Mouse (Mus musculus) midbrain, embryonic 16.5 days (tissue): ENCODE data around the gene Gm37240. TPM values are rescaled to one million over a fixed set of nuclear protein-coding genes. Genes with fewer than 3 reads are reported as not detected.

Experiments
- ATAC-seq: fragments of 200-750 bp; cut with Nextera tagmentation; 2 replicates; pipeline ENCODE4 v1.8.0; 2017; ENCODE audit warnings: moderate TSS enrichment
- H3K27ac ChIP-seq: fragments of 300-500 bp; sonication (generic); 2 replicates; pipeline ENCODE4 v1.5.1; 2014; ENCODE audit warnings: mild to moderate bottlenecking, low read length, mixed read lengths
- H3K27me3 ChIP-seq: fragments of 300-500 bp; sonication (generic); 2 replicates; pipeline ENCODE4 v1.6.1; 2014; ENCODE audit warnings: low read depth, low read length, mixed read lengths; ENCODE audit not compliant: control insufficient read depth, insufficient read depth
- H3K36me3 ChIP-seq: fragments of 300-500 bp; sonication (generic); 2 replicates; pipeline ENCODE4 v1.6.1; 2014; ENCODE audit warnings: mild to moderate bottlenecking, low read length, moderate library complexity, mixed read lengths; ENCODE audit not compliant: control insufficient read depth, insufficient read depth
- H3K4me1 ChIP-seq: fragments of 300-500 bp; sonication (generic); 2 replicates; pipeline ENCODE4 v1.6.1; 2014; ENCODE audit warnings: mild to moderate bottlenecking, low read length, mixed read lengths; ENCODE audit not compliant: control insufficient read depth, insufficient read depth
- H3K4me2 ChIP-seq: fragments of 300-500 bp; sonication (generic); 2 replicates; pipeline ENCODE4 v1.6.1; 2014; ENCODE audit warnings: mild to moderate bottlenecking, low read length, mixed read lengths
- H3K4me3 ChIP-seq: fragments of 300-500 bp; sonication (generic); 2 replicates; pipeline ENCODE4 v1.5.1; 2014; ENCODE audit warnings: low read depth, mild to moderate bottlenecking, low read length, moderate library complexity, mixed read lengths
- H3K9ac ChIP-seq: fragments of 300-500 bp; sonication (generic); 2 replicates; pipeline ENCODE4 v1.6.1; 2014; ENCODE audit warnings: low read depth, low read length, mixed read lengths
- H3K9me3 ChIP-seq: fragments of 300-500 bp; sonication (generic); replicated peaks from 2 replicates; pipeline ENCODE4 v1.6.1; 2014; ENCODE audit warnings: mild to moderate bottlenecking, low read length, mixed read lengths; ENCODE audit not compliant: control insufficient read depth, poor library complexity, severe bottlenecking
- WGBS: fragments of 180-500 bp; shearing (Covaris S2); extraction: QIAGEN DNeasy Blood & Tissue Kit; methylation state at CpG from one replicate; pipeline ENCODE4 v1.1.7; 2014; 5-methylcytosine and 5-hydroxymethylcytosine counted together
- polyA plus RNA-seq: library from polyadenylated mRNA; unstranded; fragments of >200 nt; fragmentation: Nextera tagmentation; extraction: Ambion mirVana; gene quantifications from 2 replicates; pipeline ENCODE4 v1.2.1, GENCODE M21; 2015

Gm37240 gene
- polyA plus RNA-seq, 1 experiment from 2014 or later, result 0.26 TPM

- peaks cover 5% of the 10 kb centered on the region for H3K4me1 ChIP-seq
Measured at GRCm38 (mm10) chr3:85780906-85781305, 106.4 kb downstream of the Gm37240 start.

GRCm38 (mm10) chr3:85780332-85780731, 107.0 kb downstream of the Gm37240 start:
- Histone ChIP-seq H3K36me3 (no peaks in the 10 kb centered on the region), H3K27ac (no peak overlapping the region), H3K4me3 (no peak overlapping the region), H3K27me3 (no peaks in the 10 kb centered on the region), H3K4me2 (no peak overlapping the region), H3K9me3 (no peaks in the 10 kb centered on the region), H3K9ac (no peak overlapping the region), H3K4me1 (peaks cover 5% of the 10 kb centered on the region)
- WGBS, result 54% methylated on average over 2 of the region's 2 CpGs
- peak; percentile 67 for ATAC-seq

More at GRCm38 (mm10) chr3:85780906-85781305, 106.4 kb downstream of the Gm37240 start:
- Histone ChIP-seq H3K36me3 (no peaks in the 10 kb centered on the region), H3K4me2 (no peak overlapping the region), H3K9me3 (no peaks in the 10 kb centered on the region), H3K27ac (no peak overlapping the region), H3K27me3 (no peaks in the 10 kb centered on the region), H3K4me3 (no peak overlapping the region), H3K9ac (no peak overlapping the region)
- ATAC-seq, result no peak
- 70% methylated on average over 7 of the region's 7 CpGs for WGBS

DNA sequence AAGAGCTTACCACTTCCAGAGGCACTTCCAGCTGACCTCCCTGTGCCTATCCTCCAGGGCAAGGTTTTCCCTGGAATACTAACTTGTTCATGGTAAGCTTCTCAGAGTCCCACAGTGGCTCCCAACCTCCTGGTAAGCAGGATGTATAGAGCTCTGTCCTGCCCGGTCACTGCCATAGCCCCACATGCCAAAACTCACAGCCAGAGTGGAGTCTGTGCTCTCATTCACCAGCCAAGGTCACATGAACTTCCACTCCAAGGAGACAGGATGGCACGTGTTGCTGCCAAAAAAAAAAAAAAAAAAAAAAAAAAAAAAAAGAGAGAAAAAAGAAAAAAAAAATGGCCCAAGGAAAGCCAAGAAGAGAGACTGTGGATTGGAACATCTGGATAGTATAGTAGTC, 109.5 kb downstream of the Gm37240 start:
- no peaks in the 10 kb centered on the region for H3K27me3 ChIP-seq
- H3K4me3 ChIP-seq, result no peak overlapping the region
- no peaks in the 10 kb centered on the region for H3K9me3 ChIP-seq
- WGBS, result 82% methylated on average over 2 of the region's 2 CpGs
- H3K4me2 ChIP-seq, result no peak overlapping the region
- ATAC-seq, result no peak
- peaks cover 5% of the 10 kb centered on the region for H3K4me1 ChIP-seq
- H3K9ac ChIP-seq, result no peak overlapping the region
- H3K36me3 ChIP-seq, result no peaks in the 10 kb centered on the region
- no peak overlapping the region for H3K27ac ChIP-seq

- 80% methylated on average over 4 of the region's 4 CpGs for WGBS
- no peaks in the 10 kb centered on the region for H3K36me3 ChIP-seq
- H3K27ac ChIP-seq, result no peak overlapping the region
- H3K4me3 ChIP-seq, result no peak overlapping the region
- H3K4me2 ChIP-seq, result no peak overlapping the region
- no peak overlapping the region for H3K9ac ChIP-seq
- no peak for ATAC-seq
- H3K9me3 ChIP-seq, result no peaks in the 10 kb centered on the region
- H3K27me3 ChIP-seq, result no peaks in the 10 kb centered on the region
- H3K4me1 ChIP-seq, result peaks cover 5% of the 10 kb centered on the region
Measured at GRCm38 (mm10) chr3:85777356-85777755, 110.0 kb downstream of the Gm37240 start.

DNA sequence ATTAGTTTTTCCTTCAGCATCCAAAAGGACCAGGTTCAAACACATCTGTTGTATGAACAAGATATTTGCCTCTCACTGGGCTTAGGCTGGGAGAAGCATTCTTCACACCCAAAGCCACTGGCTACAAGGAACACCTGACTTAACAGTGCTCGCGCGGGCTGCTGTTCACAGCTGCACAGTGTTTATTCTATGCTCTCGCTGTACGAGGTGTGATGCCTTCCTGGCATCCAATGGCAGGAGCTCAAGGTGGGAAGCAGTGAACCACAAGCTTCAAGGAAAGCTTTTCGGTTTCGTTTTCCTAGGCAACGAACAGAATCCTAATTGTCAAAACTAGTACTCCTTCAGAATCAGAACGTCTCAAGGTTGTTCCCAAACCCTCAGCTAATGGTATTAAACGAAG, 110.6 kb downstream of the Gm37240 start:
- 77% methylated on average over 10 of the region's 10 CpGs for WGBS
- H3K9me3 ChIP-seq, result no peaks in the 10 kb centered on the region
- peaks cover 5% of the 10 kb centered on the region for H3K4me1 ChIP-seq

GRCm38 (mm10) chr3:85776126-85776525, 111.2 kb downstream of the Gm37240 start:
- no peak overlapping the region for H3K27ac ChIP-seq
- WGBS, result 85% methylated on average over 6 of the region's 6 CpGs
- no peak overlapping the region for H3K4me2 ChIP-seq
- no peaks in the 10 kb centered on the region for H3K9me3 ChIP-seq
- H3K4me1 ChIP-seq, result peaks cover 5% of the 10 kb centered on the region
- no peaks in the 10 kb centered on the region for H3K36me3 ChIP-seq
- ATAC-seq, result no peak
- H3K9ac ChIP-seq, result no peak overlapping the region
- H3K27me3 ChIP-seq, result no peaks in the 10 kb centered on the region
- H3K4me3 ChIP-seq, result no peak overlapping the region

More for the DNA sequence above, 110.6 kb downstream of the Gm37240 start:
- no peak overlapping the region for H3K4me3 ChIP-seq
- H3K9ac ChIP-seq, result no peak overlapping the region
- no peak overlapping the region for H3K27ac ChIP-seq
- ATAC-seq, result no peak
- no peaks in the 10 kb centered on the region for H3K27me3 ChIP-seq
- no peak overlapping the region for H3K4me2 ChIP-seq
- H3K36me3 ChIP-seq, result no peaks in the 10 kb centered on the region

GRCm38 (mm10) chr3:85773886-85774285, 113.4 kb downstream of the Gm37240 start:
- Histone ChIP-seq H3K27me3 (no peaks in the 10 kb centered on the region), H3K9me3 (no peaks in the 10 kb centered on the region), H3K4me2 (no peak overlapping the region), H3K36me3 (no peaks in the 10 kb centered on the region), H3K27ac (no peak overlapping the region), H3K9ac (no peak overlapping the region), H3K4me1 (no peaks in the 10 kb centered on the region; the same call in 1 of the 2 replicates), H3K4me3 (no peak overlapping the region)
- ATAC-seq, result no peak
- WGBS, result 76% methylated on average over 4 of the region's 4 CpGs

DNA sequence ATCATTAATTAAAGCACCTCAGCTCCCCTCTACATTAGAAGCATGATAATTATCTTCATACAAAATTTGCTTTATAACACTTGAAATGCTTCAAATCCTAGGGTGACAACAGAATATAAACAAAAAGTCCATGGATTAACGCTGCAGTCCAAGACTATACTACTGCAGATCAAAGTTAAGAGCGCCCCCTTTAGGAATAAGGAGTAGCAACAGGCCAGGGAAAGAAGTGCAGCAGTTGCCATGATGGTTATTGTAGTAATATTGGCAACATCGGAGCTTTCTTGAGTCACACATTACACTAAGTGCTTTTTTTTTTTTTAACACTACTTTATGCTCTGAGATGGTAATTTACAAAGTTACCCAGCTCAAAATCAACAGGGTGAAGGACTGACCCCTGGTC, 113.9 kb downstream of the Gm37240 start:
- H3K9ac ChIP-seq, result no peak overlapping the region
- no peak overlapping the region for H3K4me2 ChIP-seq
- no peak for ATAC-seq
- H3K4me1 ChIP-seq, result no peaks in the 10 kb centered on the region; the same call in 1 of the 2 replicates
- H3K27me3 ChIP-seq, result no peaks in the 10 kb centered on the region
- no peaks in the 10 kb centered on the region for H3K36me3 ChIP-seq
- H3K9me3 ChIP-seq, result no peaks in the 10 kb centered on the region
- WGBS, result 44% methylated on average over 3 of the region's 3 CpGs
- no peak overlapping the region for H3K27ac ChIP-seq
- no peak overlapping the region for H3K4me3 ChIP-seq

DNA sequence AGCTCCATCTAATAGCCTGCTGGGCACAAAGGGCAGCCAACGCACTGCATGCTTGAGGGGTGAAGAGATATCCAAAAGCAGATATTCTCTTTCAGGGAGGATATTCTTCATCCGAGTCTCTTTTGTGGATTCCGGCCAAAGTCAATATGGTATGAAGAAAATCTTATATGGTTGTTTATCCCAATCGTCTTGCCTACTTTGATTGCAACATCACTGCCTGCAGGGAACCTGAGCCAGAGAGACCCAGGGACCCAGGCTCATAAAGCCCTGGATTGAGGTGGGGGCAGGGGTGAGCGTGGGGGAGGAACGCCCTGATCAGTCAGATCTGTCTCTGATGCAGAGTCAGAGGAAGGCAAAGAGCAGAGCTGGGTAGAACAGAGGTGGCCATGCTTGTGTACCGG, 122.4 kb downstream of the Gm37240 start:
- H3K4me2 ChIP-seq, result no peak overlapping the region
- H3K9me3 ChIP-seq, result no peaks in the 10 kb centered on the region; the same call in 1 of the 2 replicates
- no peak overlapping the region for H3K9ac ChIP-seq
- peaks cover 10% of the 10 kb centered on the region for H3K4me1 ChIP-seq
- 25% methylated on average over 7 of the region's 7 CpGs for WGBS
- no peak overlapping the region for H3K27ac ChIP-seq
- H3K27me3 ChIP-seq, result no peaks in the 10 kb centered on the region
- no peak overlapping the region for H3K4me3 ChIP-seq
- no peak; the same call in 1 of the 2 replicates for ATAC-seq
- H3K36me3 ChIP-seq, result no peaks in the 10 kb centered on the region
